ENCODE assay signal across 7 mouse cellular contexts in the genomic region with DNA sequence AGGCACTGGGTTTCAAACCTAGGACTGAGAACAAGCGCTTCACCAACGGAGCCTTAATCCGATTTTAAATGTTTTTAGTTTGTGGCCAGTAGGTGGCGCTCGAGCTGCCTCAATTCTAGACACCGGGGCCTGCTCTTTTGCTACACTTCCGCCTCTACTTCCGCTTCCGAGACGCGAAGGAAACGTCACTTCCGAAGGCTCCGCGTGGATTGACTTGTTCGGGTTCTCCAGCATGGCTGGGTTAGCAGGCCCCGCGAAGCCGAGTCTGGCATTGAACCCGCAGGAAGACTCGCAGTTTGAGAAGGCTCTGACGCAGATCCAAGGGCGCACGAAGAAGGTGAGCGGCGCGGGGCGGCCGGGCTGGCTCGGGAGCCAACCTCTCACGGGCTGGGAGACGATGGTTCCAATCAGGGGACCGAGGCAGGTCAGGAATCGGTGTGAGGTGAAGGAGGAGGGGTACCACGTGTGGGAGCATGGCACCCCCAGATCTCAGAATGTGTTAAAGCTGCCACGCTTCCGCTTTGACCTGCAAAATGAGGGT. TPM values are rescaled to one million over a fixed set of nuclear protein-coding genes. Genes with fewer than 3 reads are reported as not detected.
A peak's percentile ranks its signal among the peaks of the same experiment; 100 is the strongest.
DNase-seq lines count a peak whose midpoint lies in the region; ATAC-seq and TF ChIP-seq lines count a peak whose summit lies in the region.

Gene Nifk, plus strand, starts transcription at position 179 of the 541 bp plus-strand sequence.

- no peaks in the 10 kb centered on the region for H3K9me3 ChIP-seq in intestine, postnatal 0 days (ENCODE audit: control insufficient read depth)
- H3K9me3 ChIP-seq in midbrain, embryonic 12.5 days, result no peaks in the 10 kb centered on the region; the same call in 1 of the 2 replicates

- peak; percentile 36; the same call in 1 of the 2 replicates for TF ChIP-seq POLR2A in small intestine, adult 2 months (IDR thresholded peaks at IDR 0.05; ENCODE audit: low read depth, low read length)

- H3K4me3 ChIP-seq in intestine, postnatal 0 days (ENCODE audit: low read depth, low read length), result peak within 1 kb of the TSS; percentile 94
- H3K4me3 ChIP-seq in midbrain, embryonic 12.5 days, result peak within 1 kb of the TSS; percentile 77
- H3K4me3 ChIP-seq in small intestine, adult 2 months (ENCODE audit: low read depth, low read length), result peak within 1 kb of the TSS; percentile 97

- under 1% methylated on average over 37 of the region's 37 CpGs for WGBS in intestine, postnatal 0 days
- WGBS in midbrain, embryonic 12.5 days, result under 1% methylated on average over 37 of the region's 37 CpGs
- under 1% methylated on average over 37 of the region's 37 CpGs for WGBS in small intestine, adult 2 months

- peak within 1 kb of the TSS; percentile 88 for H3K4me2 ChIP-seq in intestine, postnatal 0 days (replicated peaks; ENCODE audit: low read depth)
- H3K4me2 ChIP-seq in midbrain, embryonic 12.5 days (replicated peaks), result peak within 1 kb of the TSS; percentile 91

- ATAC-seq in intestine, postnatal 0 days, result peak; percentile 88
- ATAC-seq in midbrain, embryonic 12.5 days (ENCODE audit: low FRiP score, low read depth), result peak; percentile 95

- H3K36me3 ChIP-seq in intestine, postnatal 0 days (ENCODE audit: control insufficient read depth, insufficient read depth), result peaks cover 18% of the 10 kb centered on the region
- H3K36me3 ChIP-seq in midbrain, embryonic 12.5 days, result peaks cover 25% of the 10 kb centered on the region
- H3K36me3 ChIP-seq in small intestine, adult 2 months (ENCODE audit: control insufficient read depth, insufficient read depth, low read length), result peaks cover 11% of the 10 kb centered on the region; the same call in 1 of the 2 replicates

- no peaks in the 10 kb centered on the region for H3K27me3 ChIP-seq in intestine, postnatal 0 days (replicated peaks; ENCODE audit: control insufficient read depth, insufficient read depth, low read length)
- H3K27me3 ChIP-seq in midbrain, embryonic 12.5 days, result no peaks in the 10 kb centered on the region
- no peaks in the 10 kb centered on the region for H3K27me3 ChIP-seq in small intestine, adult 2 months (ENCODE audit: control insufficient read depth, insufficient read depth, low read length)

- peak; percentile 90 for DNase-seq in adrenal gland, adult 8-10 months
- DNase-seq in embryo, embryonic 9.5 days (ENCODE audit: extremely low spot score), result peak; percentile 91
- DNase-seq in gastrocnemius, postnatal 4 days (ENCODE audit: low spot score in 2 of 2), result peak; percentile 79 to 90
- peak; percentile 93 for DNase-seq in left cerebral cortex, postnatal 4 days

- peak within 1 kb of the TSS; percentile 92 for H3K9ac ChIP-seq in intestine, postnatal 0 days (ENCODE audit: low read depth, low read length)
- H3K9ac ChIP-seq in midbrain, embryonic 12.5 days (replicated peaks), result peak within 1 kb of the TSS; percentile 73

- TF ChIP-seq CTCF in intestine, postnatal 0 days (IDR thresholded peaks at IDR 0.05; ENCODE audit: low read depth), result peak; percentile 95
- TF ChIP-seq CTCF in small intestine, adult 2 months (IDR thresholded peaks at IDR 0.05; ENCODE audit: extremely low read depth, insufficient read length, insufficient replicate concordance, low read depth, low read length), result peak; percentile 81; the same call in 1 of the 2 replicates

- no peaks in the 10 kb centered on the region for H3K4me1 ChIP-seq in intestine, postnatal 0 days (replicated peaks; ENCODE audit: control insufficient read depth, insufficient read depth, low read length)
- H3K4me1 ChIP-seq in midbrain, embryonic 12.5 days, result peaks cover 12% of the 10 kb centered on the region
- H3K4me1 ChIP-seq in small intestine, adult 2 months (ENCODE audit: control insufficient read depth, insufficient read depth, insufficient read length, low read length), result peaks cover 7% of the 10 kb centered on the region; the same call in 1 of the 2 replicates

- H3K27ac ChIP-seq in intestine, postnatal 0 days (ENCODE audit: low read depth, low read length), result no peak within 1 kb of the TSS; the same call in 1 of the 2 replicates
- H3K27ac ChIP-seq in midbrain, embryonic 12.5 days (replicated peaks), result no peak within 1 kb of the TSS
- 0 out of 2 replicates have a peak within 1 kb of the TSS, but pooled peaks have one; percentile 14 for H3K27ac ChIP-seq in small intestine, adult 2 months (ENCODE audit: insufficient read depth, low read depth, low read length)

- intact Hi-C loops in left cerebral cortex, postnatal 4 days (cut with DNase I), result no loop called here

RNA-seq across cellular contexts. Expression of gene Nifk, which starts in this region (rescaled TPM):
- total RNA-seq in adrenal gland, adult 8-10 months (2022), result 10 to 100 TPM; 32.7 to 42.0 (median 37.7) TPM
- 10 to 100 TPM; 27.2 to 29.4 TPM for total RNA-seq in gastrocnemius, postnatal 4 days (2021)
- 38.0 and 41.4 TPM in 2 replicates for polyA plus RNA-seq in intestine, postnatal 0 days (2015; fragmentation: Nextera tagmentation; extraction: Ambion mirVana)
- total RNA-seq in left cerebral cortex, postnatal 4 days (2021), result 10 to 100 TPM; 40.0 to 42.1 TPM
- 78.7 and 79.7 TPM in 2 replicates for polyA plus RNA-seq in midbrain, embryonic 12.5 days (2016; fragmentation: Nextera tagmentation; extraction: Ambion mirVana)
- polyA plus RNA-seq in small intestine, adult 2 months (2012; rRNA removed), result 0.96 and 1.5 TPM in 2 replicates

Comparison
In these comparisons a context has a peak if more than half of its experiments do, and no peak if none do; other contexts are left out.
1. RNA of gene Nifk (polyA plus RNA-seq): 78.7 to 79.7 TPM in midbrain, embryonic 12.5 days and 38.0 to 41.4 TPM in intestine, postnatal 0 days; 0.96 to 1.5 TPM in small intestine, adult 2 months; every median in the first group is over 10 times any median in the second.
2. Peak in every context shown above with its lines, with median percentiles within 50 percentile points of each other: DNase-seq and H3K4me3 ChIP-seq.